Comparison of ENCODE assay signal across 34 mouse cellular contexts in the genomic region with DNA sequence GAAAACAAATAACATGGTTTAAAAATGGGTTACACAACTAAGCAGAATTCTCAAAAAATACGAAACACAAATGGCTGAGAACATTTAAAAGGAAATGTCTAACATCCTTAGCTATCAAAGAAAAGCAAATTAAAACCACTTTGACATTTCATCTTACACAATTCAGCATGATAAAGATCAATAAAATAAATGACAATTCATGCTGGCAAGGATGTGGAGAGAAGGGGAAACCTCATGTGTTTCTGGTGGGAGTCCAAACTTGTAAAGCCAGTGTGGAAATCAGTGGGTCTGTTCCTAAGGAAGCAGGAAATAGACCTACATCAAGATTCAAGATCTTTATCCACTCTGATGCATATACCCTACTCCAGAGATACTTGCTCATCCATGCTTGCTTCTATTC.
"Had no signal": no experiment of that assay in that cellular context is flagged by ENCODE, and none has a peak within 500 bp of the region (broad histone marks: within the 10 kb centered on the region; RNA-seq: fewer than 3 reads in every experiment).

No protein-coding gene starts in this region.

- H3K9ac ChIP-seq: heart, embryonic 12.5 days; heart, embryonic 13.5 days; heart, embryonic 15.5 days; hindbrain, embryonic 12.5 days; hindbrain, embryonic 13.5 days; hindbrain, embryonic 14.5 days; hindbrain, embryonic 15.5 days; intestine, embryonic 15.5 days; kidney, embryonic 15.5 days had no signal

- H3K4me3 ChIP-seq: heart, embryonic 10.5 days; heart, embryonic 12.5 days; heart, embryonic 13.5 days; heart, embryonic 15.5 days; hindbrain, embryonic 10.5 days; hindbrain, embryonic 12.5 days; hindbrain, embryonic 13.5 days; hindbrain, embryonic 15.5 days; intestine, embryonic 15.5 days; kidney, embryonic 15.5 days; layer of hippocampus, adult 2 months; left cerebral cortex, adult 2 months had no signal

- DNase-seq: heart, postnatal 10 days; heart, postnatal 14 days; heart, postnatal 36 days; heart, postnatal 4 days; kidney, adult 11 months; kidney, adult 18-20 months; kidney, adult 8-10 months; kidney, adult 9 months; kidney, postnatal 10 days; kidney, postnatal 14 days; kidney, postnatal 25 days; kidney, postnatal 36 days; kidney, postnatal 4 days; layer of hippocampus, adult 9-11 months; layer of hippocampus, postnatal 36 days had no signal

- H3K4me1 ChIP-seq: hindbrain, embryonic 10.5 days; hindbrain, embryonic 12.5 days; hindbrain, embryonic 13.5 days; hindbrain, embryonic 15.5 days; intestine, embryonic 15.5 days; kidney, embryonic 15.5 days had no signal

- H3K36me3 ChIP-seq: heart, embryonic 10.5 days; heart, embryonic 12.5 days; heart, embryonic 13.5 days; heart, embryonic 15.5 days; hindbrain, embryonic 10.5 days; hindbrain, embryonic 12.5 days; hindbrain, embryonic 13.5 days; hindbrain, embryonic 15.5 days; intestine, embryonic 15.5 days; kidney, embryonic 15.5 days had no signal

- H3K9me3 ChIP-seq: heart, embryonic 10.5 days; heart, embryonic 12.5 days; heart, embryonic 13.5 days; heart, embryonic 15.5 days; hindbrain, embryonic 10.5 days; hindbrain, embryonic 12.5 days; hindbrain, embryonic 13.5 days; hindbrain, embryonic 15.5 days; intestine, embryonic 15.5 days; kidney, embryonic 15.5 days had no signal

- H3K27me3 ChIP-seq: heart, embryonic 12.5 days; heart, embryonic 13.5 days; heart, embryonic 15.5 days; hindbrain, embryonic 12.5 days; hindbrain, embryonic 13.5 days; hindbrain, embryonic 15.5 days; intestine, embryonic 15.5 days; kidney, embryonic 15.5 days had no signal

- H3K27ac ChIP-seq: heart, embryonic 10.5 days; heart, embryonic 13.5 days; heart, embryonic 15.5 days; hindbrain, embryonic 10.5 days; hindbrain, embryonic 12.5 days; hindbrain, embryonic 13.5 days; hindbrain, embryonic 14.5 days; hindbrain, embryonic 15.5 days; hindbrain, postnatal 0 days; intestine, embryonic 15.5 days; kidney, embryonic 15.5 days; kidney, postnatal 0 days; layer of hippocampus, adult 2 months; left cerebral cortex, adult 2 months had no signal

- H3K4me2 ChIP-seq: heart, embryonic 11.5 days; heart, embryonic 12.5 days; heart, embryonic 13.5 days; heart, embryonic 15.5 days; hindbrain, embryonic 12.5 days; hindbrain, embryonic 13.5 days; hindbrain, embryonic 14.5 days; hindbrain, embryonic 15.5 days; intestine, embryonic 15.5 days; kidney, embryonic 15.5 days had no signal

- ATAC-seq: hindbrain, postnatal 0 days; inflammation-experienced regulatory T-cells, adult 6 months; intestine, embryonic 15.5 days; intestine, embryonic 16.5 days; intestine, postnatal 0 days had no signal
